Mouse (Mus musculus) cortical plate, adult 2 months (tissue): ENCODE data around the gene Etl4. TPM values are rescaled to one million over a fixed set of nuclear protein-coding genes. Genes with fewer than 3 reads are reported as not detected.

Experiments used
- H3K27ac ChIP-seq: fragments of 200-500 bp; 2 replicates; pipeline ENCODE4 v1.5.1; 2012; ENCODE audit warnings: low read length, control low read depth, inconsistent platforms; ENCODE audit not compliant: insufficient read depth
- H3K4me1 ChIP-seq: fragments of 200-500 bp; 2 replicates; pipeline ENCODE4 v1.6.1; 2011; ENCODE audit warnings: low read length; ENCODE audit not compliant: control insufficient read depth, insufficient read depth
- H3K4me3 ChIP-seq: fragments of 200-500 bp; 2 replicates; pipeline ENCODE4 v1.5.1; 2011; ENCODE audit warnings: mild to moderate bottlenecking, low read length, control low read depth; ENCODE audit not compliant: insufficient read depth
- CTCF ChIP-seq: fragments of 200-500 bp; IDR thresholded peaks from 2 replicates; pipeline ENCODE4 v1.5.1; 2011; ENCODE audit warnings: mild to moderate bottlenecking, control low read depth, low read length; ENCODE audit not compliant: insufficient read depth; ENCODE audit errors: extremely low read depth
- POLR2A ChIP-seq: fragments of 200-500 bp; IDR thresholded peaks from 2 replicates; pipeline ENCODE4 v1.6.1; 2011; ENCODE audit warnings: mild to moderate bottlenecking, low read length, control low read depth; ENCODE audit not compliant: insufficient read depth; ENCODE audit errors: extremely low read depth
- polyA plus RNA-seq: library from polyadenylated mRNA; depleted of rRNA; stranded (reverse); fragments of >200 nt; gene quantifications from 2 replicates; pipeline ENCODE4 v1.2.3, GENCODE M21; 2012

The Etl4 gene
- polyA plus RNA-seq, 1 experiment = 90.7 TPM

- Histone ChIP-seq H3K27ac (no peak overlapping the region), H3K4me3 (no peak overlapping the region), H3K4me1 (peaks cover 3% of the 10 kb centered on the region)
- TF ChIP-seq POLR2A (no peak), CTCF (no peak)
Observed at GRCm38 (mm10) chr2:20284425-20284824, 374.8 kb downstream of the Etl4 start.

DNA sequence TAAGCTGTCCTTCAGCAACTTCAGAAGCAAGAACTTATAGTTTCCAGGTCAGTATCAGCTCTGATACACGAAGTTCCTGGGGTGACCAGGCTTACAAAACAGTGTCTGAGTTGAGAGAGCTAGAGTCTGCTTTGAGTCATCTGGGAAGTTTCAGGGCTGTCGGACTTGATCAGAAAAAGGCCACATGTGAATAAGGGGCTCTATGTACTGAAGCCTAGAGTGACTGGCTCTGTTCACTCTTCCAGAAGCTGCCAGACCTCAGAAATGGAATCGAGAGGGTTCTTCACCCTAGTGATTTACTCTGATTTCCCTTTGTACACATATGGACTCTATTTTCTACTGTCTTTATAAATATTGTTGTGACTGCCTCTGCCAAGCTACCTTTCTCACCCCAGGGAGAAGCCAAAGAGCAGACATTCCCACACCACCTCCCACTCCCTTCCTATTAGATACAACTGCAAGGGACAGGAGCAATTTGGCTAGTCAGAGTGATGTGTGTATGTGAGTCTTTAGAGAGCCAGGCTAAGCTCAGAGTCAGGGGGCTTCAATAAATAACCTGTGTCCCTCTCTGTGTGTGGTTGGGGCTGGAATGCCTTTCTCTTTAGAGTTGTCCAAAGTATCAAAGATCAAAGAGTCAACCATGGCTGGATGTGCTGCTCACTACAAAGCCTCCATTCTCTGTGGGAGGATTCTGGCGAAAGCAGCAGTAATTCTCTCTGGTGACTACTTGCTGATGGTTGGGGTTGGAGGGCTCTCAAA, 381.6 kb downstream of the Etl4 start:
- Histone ChIP-seq H3K27ac (no peak overlapping the region), H3K4me3 (no peak overlapping the region), H3K4me1 (no peaks in the 10 kb centered on the region)
- TF ChIP-seq POLR2A = no peak
- no peak for TF ChIP-seq CTCF

DNA sequence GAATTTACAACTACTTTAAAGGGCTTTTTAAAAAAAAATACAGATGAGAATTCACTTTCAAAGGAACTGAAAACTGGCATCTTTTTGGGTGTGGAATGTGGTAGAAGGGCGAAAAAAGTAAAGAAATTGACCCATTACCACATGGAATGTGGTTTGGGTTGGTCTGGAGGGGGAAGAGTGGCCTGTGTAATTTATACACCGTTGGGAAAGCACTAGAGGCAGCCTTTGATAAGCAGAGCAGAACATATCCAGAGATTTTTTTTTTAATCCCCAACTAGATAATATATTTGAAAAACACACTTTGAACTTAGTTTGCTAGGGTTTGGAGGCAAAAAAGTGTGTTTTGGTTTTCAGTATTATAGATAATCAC, 382.1 kb downstream of the Etl4 start:
- Histone ChIP-seq H3K4me3 (no peak overlapping the region), H3K4me1 (no peaks in the 10 kb centered on the region), H3K27ac (no peak overlapping the region)
- TF ChIP-seq CTCF = no peak
- TF ChIP-seq POLR2A = no peak

GRCm38 (mm10) chr2:20293336-20293735, 383.8 kb downstream of the Etl4 start:
- TF ChIP-seq CTCF (no peak), POLR2A (no peak)
- Histone ChIP-seq H3K4me1 (no peaks in the 10 kb centered on the region), H3K4me3 (no peak overlapping the region), H3K27ac (no peak overlapping the region)

GRCm38 (mm10) chr2:20294596-20294995, 385.0 kb downstream of the Etl4 start:
- Histone ChIP-seq H3K4me1 (no peaks in the 10 kb centered on the region), H3K27ac (no peak overlapping the region), H3K4me3 (no peak overlapping the region)
- TF ChIP-seq CTCF = no peak
- TF ChIP-seq POLR2A = no peak

DNA sequence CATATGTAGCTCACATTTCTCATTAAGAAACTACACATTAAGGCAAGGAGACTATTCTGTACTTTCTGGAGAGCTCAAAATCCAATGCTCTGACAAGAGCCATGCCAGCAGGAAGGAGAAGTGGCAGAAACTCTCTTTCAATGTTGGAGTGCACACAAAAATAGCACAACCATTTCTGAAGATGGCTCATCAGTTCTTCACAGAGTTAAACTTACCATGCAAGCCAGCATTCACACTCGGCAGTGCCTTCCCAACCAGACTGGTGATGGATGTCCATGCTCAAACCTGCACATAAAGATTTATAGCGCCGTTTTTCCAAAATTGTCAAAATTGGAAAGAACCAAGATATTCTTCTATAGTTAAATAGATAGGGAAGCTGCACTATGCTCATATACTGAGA, 392.9 kb downstream of the Etl4 start:
- Histone ChIP-seq H3K4me1 (no peaks in the 10 kb centered on the region), H3K4me3 (no peak overlapping the region), H3K27ac (no peak overlapping the region)
- TF ChIP-seq POLR2A (no peak), CTCF (no peak)

DNA sequence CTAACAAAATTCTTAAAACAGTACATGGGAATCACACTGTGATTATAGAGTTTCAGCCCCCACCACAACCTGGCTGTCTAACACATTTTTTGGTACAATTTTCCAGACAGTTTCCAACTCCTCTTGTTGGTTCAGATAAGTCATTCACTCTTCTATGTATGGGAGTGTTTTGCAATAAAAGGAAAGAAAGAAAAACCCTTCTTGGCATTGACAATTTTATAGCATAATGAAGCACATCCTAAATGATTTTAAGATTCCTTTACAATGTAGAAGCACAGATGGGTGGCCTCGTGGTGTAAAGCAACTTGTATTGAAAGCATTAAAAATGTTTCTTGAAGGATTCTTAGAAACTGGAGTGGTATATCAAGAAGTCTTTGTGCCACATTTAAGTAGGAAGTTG, 415.4 kb downstream of the Etl4 start:
- H3K4me3 ChIP-seq = no peak overlapping the region
- TF ChIP-seq CTCF = no peak
- no peak for TF ChIP-seq POLR2A
- no peaks in the 10 kb centered on the region for H3K4me1 ChIP-seq
- no peak overlapping the region for H3K27ac ChIP-seq

DNA sequence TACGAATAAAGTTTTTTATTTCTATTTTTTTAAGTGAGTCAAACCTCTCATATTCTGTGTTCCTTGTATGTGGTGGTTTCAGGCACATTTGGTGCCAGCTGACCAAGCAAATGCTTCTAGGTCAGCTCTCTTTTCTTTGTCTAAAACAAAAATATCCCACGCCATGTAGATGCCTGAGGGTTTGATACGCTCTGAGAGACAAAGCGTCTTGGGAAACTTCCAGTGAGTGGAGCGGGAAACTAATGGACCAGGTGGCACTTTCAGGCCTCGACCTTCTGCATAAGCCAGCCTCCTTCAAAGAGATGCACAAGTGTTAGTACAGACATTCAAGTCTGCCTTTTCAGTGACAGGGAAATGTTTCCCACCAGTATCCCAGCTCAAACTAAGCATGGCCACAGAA, 426.6 kb downstream of the Etl4 start:
- TF ChIP-seq POLR2A = no peak
- no peak for TF ChIP-seq CTCF
- H3K4me1 ChIP-seq = peaks cover 2% of the 10 kb centered on the region; the same call in 1 of the 2 replicates
- H3K4me3 ChIP-seq = no peak overlapping the region
- no peak overlapping the region for H3K27ac ChIP-seq

GRCm38 (mm10) chr2:20339016-20339734, 429.6 kb downstream of the Etl4 start:
- Histone ChIP-seq H3K27ac (peak overlapping the region; percentile 45), H3K4me3 (peak overlapping the region; percentile 43), H3K4me1 (peaks cover 2% of the 10 kb centered on the region; the same call in 1 of the 2 replicates)
- TF ChIP-seq POLR2A (no peak), CTCF (no peak)

DNA sequence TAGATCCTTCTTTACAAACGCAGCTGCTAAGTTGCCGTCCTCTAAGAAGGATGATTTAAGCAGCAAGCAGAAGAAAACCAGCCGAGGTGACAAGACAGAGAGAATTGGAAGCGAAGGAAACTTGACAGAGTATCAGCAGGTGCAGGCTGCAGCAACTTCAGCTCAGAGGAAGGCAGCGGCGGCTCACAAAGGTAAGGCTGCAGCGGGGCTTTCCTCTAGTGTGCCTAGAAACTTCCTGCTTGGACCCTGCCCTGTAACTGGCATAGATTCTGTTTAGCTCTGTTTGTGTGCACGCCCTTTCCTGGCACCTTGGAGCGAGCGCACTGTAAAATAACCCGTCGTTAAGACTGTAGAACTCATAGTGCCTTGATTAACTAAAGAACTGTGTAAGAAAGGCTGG, 430.3 kb downstream of the Etl4 start:
- Histone ChIP-seq H3K4me1 (peaks cover 2% of the 10 kb centered on the region; the same call in 1 of the 2 replicates), H3K27ac (no peak overlapping the region), H3K4me3 (peak overlapping the region; percentile 43)
- TF ChIP-seq POLR2A = no peak
